Mouse (Mus musculus) bone marrow, adult 2 months (tissue): ENCODE data around the gene Lasp1.

Experiments used
- CTCF ChIP-seq: fragments of 200-500 bp; IDR thresholded peaks from 2 replicates; pipeline ENCODE4 v1.5.1; 2011; ENCODE audit warnings: low read length, control low read depth; ENCODE audit not compliant: control insufficient read depth, insufficient read depth
- POLR2A ChIP-seq: fragments of 200-500 bp; IDR thresholded peaks from 2 replicates; pipeline ENCODE4 v1.6.1; 2011; ENCODE audit warnings: low read depth, mild to moderate bottlenecking, control low read depth, low read length, borderline replicate concordance; ENCODE audit not compliant: control insufficient read depth

DNA sequence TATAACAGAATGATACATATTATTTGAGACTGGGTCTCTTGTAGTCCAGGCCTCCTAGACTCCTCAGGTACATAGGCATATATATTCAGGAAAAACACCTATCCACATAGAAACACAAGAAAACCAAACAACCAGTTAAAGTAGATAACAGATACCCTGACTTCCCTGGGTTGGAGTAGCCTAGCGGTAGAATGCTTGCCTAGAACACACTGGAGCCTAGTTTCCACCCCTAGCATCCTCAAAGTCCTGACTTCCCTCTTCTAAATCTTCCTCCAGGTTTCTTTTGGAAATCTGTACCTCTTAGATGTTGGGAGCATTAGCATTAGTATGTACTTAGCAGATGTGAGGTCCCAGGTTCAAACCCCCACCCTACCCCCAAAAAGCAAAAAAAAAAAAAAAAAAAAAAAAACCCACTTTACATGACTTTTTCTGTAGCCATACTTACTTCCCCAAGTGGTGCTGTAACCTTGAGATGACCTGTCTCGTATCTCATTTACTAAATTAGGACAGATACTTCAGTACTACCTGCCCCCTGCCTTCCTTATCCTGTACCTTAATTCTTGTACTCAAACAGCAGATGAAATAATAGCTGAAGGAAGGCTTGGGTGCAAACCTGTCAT lies 86.6 kb downstream of the Lasp1 start:
- TF ChIP-seq CTCF (no peak), POLR2A (no peak)
